Mouse (Mus musculus): Measurements from ENCODE around the gene Rras2.

GRCm38 (mm10) chr7:114029596-114029995 lies 88.0 kb downstream of the Rras2 start:
- TF ChIP-seq CTCF (IDR thresholded peaks at IDR 0.05; ENCODE audit: extremely low read depth, insufficient read depth, low read length) (no peak), POLR2A (IDR thresholded peaks at IDR 0.05; ENCODE audit: extremely low read depth, insufficient read depth, low read length) (no peak)
